Mouse (Mus musculus): ENCODE results near the gene Sema3f.

GRCm38 (mm10) chr9:107633661-107634405, 76.4 kb downstream of the Sema3f start:
- no peak for TF ChIP-seq POLR2A (IDR thresholded peaks at IDR 0.05; ENCODE audit: low read depth, low read length)
- no peak for TF ChIP-seq CTCF (IDR thresholded peaks at IDR 0.05; ENCODE audit: extremely low read depth, insufficient read length, insufficient replicate concordance, low read depth, low read length)

Measured in small intestine, adult 2 months (tissue).